Mouse (Mus musculus): ENCODE data around the gene Insl6. TPM values are rescaled to one million over a fixed set of nuclear protein-coding genes. Genes with fewer than 3 reads are reported as not detected.
A peak's percentile ranks its signal among the peaks of the same experiment; 100 is the strongest.

The Insl6 gene
- total RNA-seq, 1 experiment, result 1.7 TPM

- Histone ChIP-seq H3K9ac (ENCODE audit: insufficient read depth, low read depth, low read length, poor library complexity, severe bottlenecking) (no peak overlapping the region), H3K27ac (ENCODE audit: insufficient read depth, low read depth, low read length, poor library complexity, severe bottlenecking) (no peak overlapping the region), H3K4me3 (ENCODE audit: insufficient read depth in 1 of 2, low read depth in 1 of 2, low read length in 2 of 2, poor library complexity in 1 of 2, severe bottlenecking in 1 of 2) (no peak overlapping the region), H3K9me3 (ENCODE audit: control insufficient read depth, insufficient read depth, low read depth, low read length) (no peaks in the 10 kb centered on the region), H3K4me1 (ENCODE audit: control insufficient read depth in 2 of 2, insufficient read depth in 2 of 2, low read length in 2 of 2, poor library complexity in 1 of 2) (peaks cover 0 to 6% of the 10 kb centered on the region in 2 experiments; a peak in 2 of 4 replicates), H3K36me3 (ENCODE audit: control insufficient read depth, insufficient read depth, low read length, poor library complexity, severe bottlenecking) (no peaks in the 10 kb centered on the region)
- TF ChIP-seq HCFC1 (IDR thresholded peaks at IDR 0.05; ENCODE audit: borderline replicate concordance, insufficient read depth, low read length) (no peak), ZNF384 (IDR thresholded peaks at IDR 0.05; ENCODE audit: low read depth, low read length) (no peak), MAFK (IDR thresholded peaks at IDR 0.05; ENCODE audit: insufficient read depth, low read depth, low read length) (no peak), CHD2 (IDR thresholded peaks at IDR 0.05; ENCODE audit: low read depth, low read length) (no peak), ZC3H11A (IDR thresholded peaks at IDR 0.05; ENCODE audit: borderline replicate concordance, low read depth, low read length) (no peak)
- DNase-seq (ENCODE audit: low read depth, low spot score), result peak; percentile 57
- in situ Hi-C loops (cut with MboI; ENCODE audit: low sequenced_read_pairs in 2 of 2, unreplicated experiment in 2 of 2), result no loop called here
Measured at GRCm38 (mm10) chr19:29365105-29365504, 39.9 kb upstream of the Insl6 start.

- in situ Hi-C loops (cut with MboI; ENCODE audit: low sequenced_read_pairs in 2 of 2, unreplicated experiment in 2 of 2), result no loop called here
- no peak for DNase-seq (ENCODE audit: low read depth, low spot score)
- Histone ChIP-seq H3K9ac (ENCODE audit: insufficient read depth, low read depth, low read length, poor library complexity, severe bottlenecking) (no peak overlapping the region), H3K4me1 (ENCODE audit: control insufficient read depth in 2 of 2, insufficient read depth in 2 of 2, low read length in 2 of 2, poor library complexity in 1 of 2) (peaks cover 0 to 6% of the 10 kb centered on the region in 2 experiments; a peak in 2 of 4 replicates), H3K27ac (ENCODE audit: insufficient read depth, low read depth, low read length, poor library complexity, severe bottlenecking) (no peak overlapping the region), H3K9me3 (ENCODE audit: control insufficient read depth, insufficient read depth, low read depth, low read length) (no peaks in the 10 kb centered on the region), H3K4me3 (ENCODE audit: insufficient read depth in 1 of 2, low read depth in 1 of 2, low read length in 2 of 2, poor library complexity in 1 of 2, severe bottlenecking in 1 of 2) (no peak overlapping the region), H3K36me3 (ENCODE audit: control insufficient read depth, insufficient read depth, low read length, poor library complexity, severe bottlenecking) (no peaks in the 10 kb centered on the region)
- TF ChIP-seq ZC3H11A (IDR thresholded peaks at IDR 0.05; ENCODE audit: borderline replicate concordance, low read depth, low read length), result no peak
- TF ChIP-seq CHD2 (IDR thresholded peaks at IDR 0.05; ENCODE audit: low read depth, low read length), result no peak
- no peak for TF ChIP-seq HCFC1 (IDR thresholded peaks at IDR 0.05; ENCODE audit: borderline replicate concordance, insufficient read depth, low read length)
- no peak for TF ChIP-seq MAFK (IDR thresholded peaks at IDR 0.05; ENCODE audit: insufficient read depth, low read depth, low read length)
- TF ChIP-seq ZNF384 (IDR thresholded peaks at IDR 0.05; ENCODE audit: low read depth, low read length), result no peak
Measured at GRCm38 (mm10) chr19:29364076-29364475, 38.9 kb upstream of the Insl6 start.

GRCm38 (mm10) chr19:29363557-29363956, 38.4 kb upstream of the Insl6 start:
- no peaks in the 10 kb centered on the region for H3K36me3 ChIP-seq (ENCODE audit: control insufficient read depth, insufficient read depth, low read length, poor library complexity, severe bottlenecking)
- TF ChIP-seq CHD2 (IDR thresholded peaks at IDR 0.05; ENCODE audit: low read depth, low read length) (no peak), ZC3H11A (IDR thresholded peaks at IDR 0.05; ENCODE audit: borderline replicate concordance, low read depth, low read length) (no peak), MAFK (IDR thresholded peaks at IDR 0.05; ENCODE audit: insufficient read depth, low read depth, low read length) (no peak), ZNF384 (IDR thresholded peaks at IDR 0.05; ENCODE audit: low read depth, low read length) (no peak), HCFC1 (IDR thresholded peaks at IDR 0.05; ENCODE audit: borderline replicate concordance, insufficient read depth, low read length) (no peak)
- in situ Hi-C loops (cut with MboI; ENCODE audit: low sequenced_read_pairs in 2 of 2, unreplicated experiment in 2 of 2), result no loop called here

GRCm38 (mm10) chr19:29362173-29362930, 37.2 kb upstream of the Insl6 start:
- in situ Hi-C loops (cut with MboI; ENCODE audit: low sequenced_read_pairs in 2 of 2, unreplicated experiment in 2 of 2), result no loop called here
- H3K4me1 ChIP-seq (ENCODE audit: control insufficient read depth in 2 of 2, insufficient read depth in 2 of 2, low read length in 2 of 2, poor library complexity in 1 of 2), result peaks cover 0 to 6% of the 10 kb centered on the region in 2 experiments; a peak in 1 of 4 replicates
- peak overlapping the region; percentile 23 to 82; a peak in 3 of 4 replicates for H3K4me3 ChIP-seq (ENCODE audit: insufficient read depth in 1 of 2, low read depth in 1 of 2, low read length in 2 of 2, poor library complexity in 1 of 2, severe bottlenecking in 1 of 2)
- H3K36me3 ChIP-seq (ENCODE audit: control insufficient read depth, insufficient read depth, low read length, poor library complexity, severe bottlenecking), result no peaks in the 10 kb centered on the region
- no peak overlapping the region for H3K9ac ChIP-seq (ENCODE audit: insufficient read depth, low read depth, low read length, poor library complexity, severe bottlenecking)
- H3K27ac ChIP-seq (ENCODE audit: insufficient read depth, low read depth, low read length, poor library complexity, severe bottlenecking), result no peak overlapping the region
- DNase-seq (ENCODE audit: low read depth, low spot score), result no peak
- TF ChIP-seq ZNF384 (IDR thresholded peaks at IDR 0.05; ENCODE audit: low read depth, low read length) (no peak), HCFC1 (IDR thresholded peaks at IDR 0.05; ENCODE audit: borderline replicate concordance, insufficient read depth, low read length) (no peak), CHD2 (IDR thresholded peaks at IDR 0.05; ENCODE audit: low read depth, low read length) (no peak), MAFK (IDR thresholded peaks at IDR 0.05; ENCODE audit: insufficient read depth, low read depth, low read length) (no peak), ZC3H11A (IDR thresholded peaks at IDR 0.05; ENCODE audit: borderline replicate concordance, low read depth, low read length) (no peak)
- no peaks in the 10 kb centered on the region for H3K9me3 ChIP-seq (ENCODE audit: control insufficient read depth, insufficient read depth, low read depth, low read length)

More at GRCm38 (mm10) chr19:29363557-29363956, 38.4 kb upstream of the Insl6 start:
- Histone ChIP-seq H3K4me3 (ENCODE audit: insufficient read depth in 1 of 2, low read depth in 1 of 2, low read length in 2 of 2, poor library complexity in 1 of 2, severe bottlenecking in 1 of 2) (no peak overlapping the region), H3K9me3 (ENCODE audit: control insufficient read depth, insufficient read depth, low read depth, low read length) (no peaks in the 10 kb centered on the region), H3K9ac (ENCODE audit: insufficient read depth, low read depth, low read length, poor library complexity, severe bottlenecking) (no peak overlapping the region), H3K4me1 (ENCODE audit: control insufficient read depth in 2 of 2, insufficient read depth in 2 of 2, low read length in 2 of 2, poor library complexity in 1 of 2) (peaks cover 0 to 6% of the 10 kb centered on the region in 2 experiments; a peak in 2 of 4 replicates), H3K27ac (ENCODE audit: insufficient read depth, low read depth, low read length, poor library complexity, severe bottlenecking) (no peak overlapping the region)
- no peak for DNase-seq (ENCODE audit: low read depth, low spot score)
